Mouse (Mus musculus): ENCODE measurements around the gene Igf2.

GRCm38 (mm10) chr7:142613077-142613476 lies 53.5 kb downstream of the Igf2 start:
- no peak for TF ChIP-seq POLR2AphosphoS5 (IDR thresholded peaks at IDR 0.05; ENCODE audit: insufficient replicate concordance, low read depth, low read length)
- no peak for TF ChIP-seq CTCF (IDR thresholded peaks at IDR 0.05; ENCODE audit: low read depth, low read length)
- TF ChIP-seq TAL1 (conservative IDR thresholded peaks at IDR 0.05; ENCODE audit: low read depth, low read length): no peak
- TF ChIP-seq GATA2 (IDR thresholded peaks at IDR 0.05; ENCODE audit: borderline replicate concordance, low read depth, low read length): no peak
- no peak for TF ChIP-seq GATA1 (IDR thresholded peaks at IDR 0.05; ENCODE audit: borderline replicate concordance, low read length)

Data from G1E (cell line).